Mouse (Mus musculus): ENCODE data around the gene Prss57.

Prss57 gene

GRCm38 (mm10) chr10:79811736-79812637 is 21.2 kb upstream of the Prss57 start:
- ATAC-seq (ENCODE audit: insufficient number of reproducible peaks, low FRiP score, low TSS enrichment) = peak; percentile 46; the same call in 1 of the 2 replicates

- no peak for ATAC-seq (ENCODE audit: insufficient number of reproducible peaks, low FRiP score, low TSS enrichment)
Measured at GRCm38 (mm10) chr10:79808728-79809127, 18.0 kb upstream of the Prss57 start.

GRCm38 (mm10) chr10:79807826-79808225 is 17.1 kb upstream of the Prss57 start:
- peak; percentile 21; the same call in 1 of the 2 replicates for ATAC-seq (ENCODE audit: insufficient number of reproducible peaks, low FRiP score, low TSS enrichment)

GRCm38 (mm10) chr10:79806972-79807371 is 16.2 kb upstream of the Prss57 start:
- no peak for ATAC-seq (ENCODE audit: insufficient number of reproducible peaks, low FRiP score, low TSS enrichment)

- no peak for ATAC-seq (ENCODE audit: insufficient number of reproducible peaks, low FRiP score, low TSS enrichment)
Measured at GRCm38 (mm10) chr10:79806331-79806730, 15.6 kb upstream of the Prss57 start.

GRCm38 (mm10) chr10:79805636-79806035 is 14.9 kb upstream of the Prss57 start:
- no peak for ATAC-seq (ENCODE audit: insufficient number of reproducible peaks, low FRiP score, low TSS enrichment)

GRCm38 (mm10) chr10:79803716-79804323 is 13.1 kb upstream of the Prss57 start:
- ATAC-seq (ENCODE audit: insufficient number of reproducible peaks, low FRiP score, low TSS enrichment) = 0 out of 2 replicates have a peak, but pooled peaks have one; percentile 33

- no peak for ATAC-seq (ENCODE audit: insufficient number of reproducible peaks, low FRiP score, low TSS enrichment)
Measured at GRCm38 (mm10) chr10:79802331-79802971, 11.7 kb upstream of the Prss57 start.

GRCm38 (mm10) chr10:79801837-79802236 is 11.1 kb upstream of the Prss57 start:
- no peak for ATAC-seq (ENCODE audit: insufficient number of reproducible peaks, low FRiP score, low TSS enrichment)

GRCm38 (mm10) chr10:79800508-79800907 is 9.7 kb upstream of the Prss57 start:
- ATAC-seq (ENCODE audit: insufficient number of reproducible peaks, low FRiP score, low TSS enrichment) = no peak

GRCm38 (mm10) chr10:79798289-79798928 is 7.6 kb upstream of the Prss57 start:
- no peak for ATAC-seq (ENCODE audit: insufficient number of reproducible peaks, low FRiP score, low TSS enrichment)

GRCm38 (mm10) chr10:79797326-79797725 is 6.6 kb upstream of the Prss57 start:
- no peak for ATAC-seq (ENCODE audit: insufficient number of reproducible peaks, low FRiP score, low TSS enrichment)

- no peak for ATAC-seq (ENCODE audit: insufficient number of reproducible peaks, low FRiP score, low TSS enrichment)
Measured at GRCm38 (mm10) chr10:79795905-79796304, 5.1 kb upstream of the Prss57 start.

GRCm38 (mm10) chr10:79794491-79794931 is 3.8 kb upstream of the Prss57 start:
- peak; percentile 23; the same call in 1 of the 2 replicates for ATAC-seq (ENCODE audit: insufficient number of reproducible peaks, low FRiP score, low TSS enrichment)

- ATAC-seq (ENCODE audit: insufficient number of reproducible peaks, low FRiP score, low TSS enrichment) = peak; percentile 22; the same call in 1 of the 2 replicates
Measured at GRCm38 (mm10) chr10:79793738-79794490, 3.2 kb upstream of the Prss57 start.

GRCm38 (mm10) chr10:79793051-79793737 is 2.4 kb upstream of the Prss57 start, which contains the start of gene Palm:
Palm (plus strand) TSS chr10:79793572.
- peak; percentile 41; the same call in 1 of the 2 replicates for ATAC-seq (ENCODE audit: insufficient number of reproducible peaks, low FRiP score, low TSS enrichment)

GRCm38 (mm10) chr10:79792339-79793040 is 1.7 kb upstream of the Prss57 start:
- no peak for ATAC-seq (ENCODE audit: insufficient number of reproducible peaks, low FRiP score, low TSS enrichment)

GRCm38 (mm10) chr10:79789581-79789980 is 1.2 kb downstream of the Prss57 start:
- ATAC-seq (ENCODE audit: insufficient number of reproducible peaks, low FRiP score, low TSS enrichment) = no peak

Data from cerebellum, adult (tissue).